Mouse (Mus musculus): ENCODE measurements around the gene Hadha. TPM values are rescaled to one million over a fixed set of nuclear protein-coding genes. Genes with fewer than 3 reads are reported as not detected.

Hadha gene
- polyA plus RNA-seq (2015; fragmentation: Nextera tagmentation; extraction: Ambion mirVana), result 81.1 and 87.6 TPM in 2 replicates

- Histone ChIP-seq H3K4me2 (peak within 1 kb of the TSS; percentile 72), H3K27ac (peak within 1 kb of the TSS; percentile 73), H3K9ac (peak within 1 kb of the TSS; percentile 89), H3K36me3 (ENCODE audit: poor library complexity, severe bottlenecking) (no peaks in the 10 kb centered on the region), H3K4me3 (peak within 1 kb of the TSS; percentile 88), H3K9me3 (replicated peaks) (no peaks in the 10 kb centered on the region), H3K4me1 (peaks cover 36% of the 10 kb centered on the region), H3K27me3 (no peaks in the 10 kb centered on the region)
- ATAC-seq, result peak; percentile 93
- under 1% methylated on average over 53 of the region's 53 CpGs for WGBS
Observed at GRCm38 (mm10) chr5:30154474-30155394, at the start of gene Hadha, which contains the start of gene Hadhb. TSS of gene Hadha (minus strand) at chr5:30155162. TSS of gene Hadhb (plus strand) at chr5:30155248.

GRCm38 (mm10) chr5:30204441-30204840, 49.5 kb upstream of the Hadha start:
- no peaks in the 10 kb centered on the region for H3K4me1 ChIP-seq
- no peaks in the 10 kb centered on the region for H3K36me3 ChIP-seq (ENCODE audit: poor library complexity, severe bottlenecking)
- WGBS, result 48% methylated on average over 1 of the region's 1 CpGs
- H3K4me3 ChIP-seq, result no peak overlapping the region
- no peak overlapping the region for H3K27ac ChIP-seq
- no peak for ATAC-seq
- H3K27me3 ChIP-seq, result no peaks in the 10 kb centered on the region
- no peak overlapping the region for H3K9ac ChIP-seq
- H3K9me3 ChIP-seq (replicated peaks), result no peaks in the 10 kb centered on the region
- no peak overlapping the region for H3K4me2 ChIP-seq

DNA sequence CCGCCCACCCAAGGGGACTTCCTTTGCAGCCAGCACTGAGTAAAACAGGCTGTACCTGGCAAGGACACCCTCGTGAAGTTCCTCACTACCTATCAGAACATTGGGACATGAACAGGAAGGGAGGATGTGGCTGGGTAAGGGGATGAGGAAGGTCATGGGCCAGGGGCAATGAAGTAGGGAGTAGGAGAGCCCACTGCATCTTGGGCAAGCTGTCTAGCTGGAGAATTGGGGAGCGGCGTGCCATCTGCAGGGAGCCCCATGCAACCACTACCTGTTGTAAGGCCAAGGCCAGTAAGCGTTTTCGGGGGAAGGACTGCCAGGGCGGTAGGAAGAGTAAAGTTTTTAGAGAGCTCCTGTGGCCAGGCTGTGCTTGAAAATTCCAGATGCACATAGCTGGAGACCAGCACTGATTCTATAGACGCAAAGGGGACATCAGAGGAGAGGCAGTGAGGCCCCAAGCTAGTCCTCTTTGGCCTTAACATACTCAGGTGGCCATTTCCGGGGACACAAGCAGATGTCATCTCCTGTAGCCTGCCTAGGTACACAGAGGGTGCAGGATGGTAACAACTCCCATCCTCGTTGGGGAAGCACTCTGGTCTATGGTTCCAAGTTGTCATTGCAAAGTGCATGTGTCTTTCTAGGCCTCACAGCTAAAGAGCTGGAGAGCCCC, 48.4 kb upstream of the Hadha start:
- 84% methylated on average over 10 of the region's 10 CpGs for WGBS
- Histone ChIP-seq H3K4me3 (no peak overlapping the region), H3K9me3 (replicated peaks) (no peaks in the 10 kb centered on the region), H3K9ac (no peak overlapping the region), H3K4me1 (no peaks in the 10 kb centered on the region), H3K4me2 (no peak overlapping the region), H3K27ac (no peak overlapping the region), H3K27me3 (no peaks in the 10 kb centered on the region), H3K36me3 (ENCODE audit: poor library complexity, severe bottlenecking) (no peaks in the 10 kb centered on the region)
- ATAC-seq, result no peak

DNA sequence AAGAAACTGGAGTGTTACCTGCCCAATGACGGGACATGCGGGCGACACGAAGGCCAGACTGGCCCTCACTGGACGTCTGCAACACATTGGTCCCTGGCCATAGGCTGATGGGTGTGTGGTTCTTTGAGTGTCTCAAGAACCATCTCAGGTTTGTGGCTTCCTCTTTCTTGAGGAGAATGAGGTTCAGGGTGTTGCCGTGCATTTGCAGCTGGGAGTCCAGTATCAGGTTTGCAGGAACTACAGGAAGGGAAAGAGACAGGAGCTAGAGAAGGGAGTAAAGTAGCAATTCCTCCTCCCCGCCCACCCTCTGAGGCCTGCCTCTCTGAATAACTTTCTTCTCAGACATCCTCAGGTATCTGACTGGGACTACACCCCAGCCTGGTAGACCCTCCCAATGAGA, 47.3 kb upstream of the Hadha start:
- H3K4me2 ChIP-seq, result no peak overlapping the region
- ATAC-seq, result no peak
- 90% methylated on average over 7 of the region's 7 CpGs for WGBS
- no peak overlapping the region for H3K4me3 ChIP-seq
- no peaks in the 10 kb centered on the region for H3K36me3 ChIP-seq (ENCODE audit: poor library complexity, severe bottlenecking)
- no peaks in the 10 kb centered on the region for H3K4me1 ChIP-seq
- no peaks in the 10 kb centered on the region for H3K27me3 ChIP-seq
- no peak overlapping the region for H3K9ac ChIP-seq
- no peak overlapping the region for H3K27ac ChIP-seq
- no peaks in the 10 kb centered on the region for H3K9me3 ChIP-seq (replicated peaks)

DNA sequence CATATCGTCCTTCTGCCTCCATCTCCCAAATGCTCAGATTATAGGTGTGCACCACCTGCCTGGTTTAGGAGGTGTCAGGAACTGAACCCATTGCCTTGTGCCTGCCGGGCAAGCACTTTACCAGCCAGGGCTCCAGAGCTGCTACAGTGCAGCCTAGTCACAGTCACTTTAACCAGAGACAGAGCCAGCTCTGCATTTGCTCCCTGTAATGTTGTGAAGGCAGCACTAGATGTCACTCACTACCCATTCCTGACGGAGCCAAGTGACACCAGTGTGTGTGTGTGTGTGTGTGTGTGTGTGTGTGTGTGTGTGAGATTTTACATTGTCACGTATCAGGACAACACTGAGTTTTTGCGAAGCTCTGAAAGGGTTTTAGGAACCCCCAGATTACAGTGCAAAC, 46.6 kb upstream of the Hadha start:
- no peak overlapping the region for H3K4me3 ChIP-seq
- H3K27ac ChIP-seq, result no peak overlapping the region
- no peaks in the 10 kb centered on the region for H3K4me1 ChIP-seq
- no peaks in the 10 kb centered on the region for H3K9me3 ChIP-seq (replicated peaks)
- H3K4me2 ChIP-seq, result no peak overlapping the region
- H3K9ac ChIP-seq, result no peak overlapping the region
- WGBS, result 41% methylated on average over 5 of the region's 5 CpGs
- peak; percentile 63; the same call in 1 of the 2 replicates for ATAC-seq
- H3K27me3 ChIP-seq, result no peaks in the 10 kb centered on the region
- no peaks in the 10 kb centered on the region for H3K36me3 ChIP-seq (ENCODE audit: poor library complexity, severe bottlenecking)

GRCm38 (mm10) chr5:30198257-30198656, 43.3 kb upstream of the Hadha start:
- WGBS, result 77% methylated on average over 7 of the region's 7 CpGs
- H3K27me3 ChIP-seq, result no peaks in the 10 kb centered on the region
- no peak overlapping the region for H3K9ac ChIP-seq
- H3K4me2 ChIP-seq, result no peak overlapping the region
- no peak for ATAC-seq
- H3K4me1 ChIP-seq, result no peaks in the 10 kb centered on the region
- no peak overlapping the region for H3K4me3 ChIP-seq
- H3K27ac ChIP-seq, result no peak overlapping the region
- no peaks in the 10 kb centered on the region for H3K36me3 ChIP-seq (ENCODE audit: poor library complexity, severe bottlenecking)
- H3K9me3 ChIP-seq (replicated peaks), result no peaks in the 10 kb centered on the region

DNA sequence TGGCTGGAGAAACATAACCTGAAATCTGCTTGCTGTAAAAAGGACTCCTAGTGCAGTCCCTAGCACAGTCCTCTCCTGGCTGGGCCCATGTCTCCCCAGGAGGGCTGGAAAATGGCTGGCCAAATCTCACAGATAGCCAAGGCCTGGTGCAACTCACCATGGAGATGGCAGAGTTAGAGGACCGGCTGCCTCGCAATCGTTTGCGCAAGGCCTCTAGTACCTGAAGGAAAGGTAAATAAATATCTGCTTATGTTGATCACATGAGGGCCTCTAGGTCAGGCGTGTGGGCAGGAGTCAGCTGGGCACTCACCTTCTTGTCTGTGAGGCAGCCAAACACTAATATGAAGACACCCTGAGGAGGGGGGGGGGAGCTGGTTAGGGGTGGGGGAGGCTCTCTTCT, 40.4 kb upstream of the Hadha start:
- H3K4me1 ChIP-seq, result no peaks in the 10 kb centered on the region
- ATAC-seq, result no peak
- H3K27me3 ChIP-seq, result no peaks in the 10 kb centered on the region
- H3K4me3 ChIP-seq, result no peak overlapping the region
- no peak overlapping the region for H3K9ac ChIP-seq
- 0 out of 2 replicates have a peak, but pooled peaks cover 4% of the 10 kb centered on the region for H3K36me3 ChIP-seq (ENCODE audit: poor library complexity, severe bottlenecking)
- H3K4me2 ChIP-seq, result no peak overlapping the region
- no peak overlapping the region for H3K27ac ChIP-seq
- WGBS, result 91% methylated on average over 5 of the region's 5 CpGs
- H3K9me3 ChIP-seq (replicated peaks), result no peaks in the 10 kb centered on the region

DNA sequence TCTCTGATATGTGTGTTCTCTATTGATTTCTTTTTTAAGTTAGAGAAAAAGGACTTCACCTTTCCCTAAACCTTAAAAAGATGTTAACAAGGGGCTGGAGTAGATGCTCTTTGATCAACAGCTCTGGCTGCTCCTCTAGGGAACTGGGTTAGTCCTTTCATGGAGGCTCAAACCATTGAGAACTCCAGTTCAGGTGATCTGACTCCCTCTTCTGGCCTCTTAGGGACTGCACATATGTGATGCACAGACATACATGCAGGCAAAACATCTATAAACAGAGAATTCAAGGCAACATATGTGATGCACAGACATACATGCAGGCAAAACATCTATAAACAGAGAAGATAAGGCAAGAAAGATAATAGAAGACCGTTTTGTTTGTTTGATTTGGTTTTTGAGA, 37.5 kb upstream of the Hadha start:
- H3K4me1 ChIP-seq, result no peaks in the 10 kb centered on the region
- H3K36me3 ChIP-seq (ENCODE audit: poor library complexity, severe bottlenecking), result peaks cover 14% of the 10 kb centered on the region; the same call in 1 of the 2 replicates
- H3K27me3 ChIP-seq, result no peaks in the 10 kb centered on the region
- no peak overlapping the region for H3K9ac ChIP-seq
- 89% methylated on average over 1 of the region's 1 CpGs for WGBS
- no peak overlapping the region for H3K27ac ChIP-seq
- H3K4me2 ChIP-seq, result no peak overlapping the region
- no peak overlapping the region for H3K4me3 ChIP-seq
- no peak for ATAC-seq
- no peaks in the 10 kb centered on the region for H3K9me3 ChIP-seq (replicated peaks)

GRCm38 (mm10) chr5:30187687-30188485, 32.9 kb upstream of the Hadha start:
- Histone ChIP-seq H3K9ac (no peak overlapping the region), H3K27ac (no peak overlapping the region), H3K27me3 (no peaks in the 10 kb centered on the region), H3K4me2 (no peak overlapping the region), H3K4me1 (no peaks in the 10 kb centered on the region), H3K9me3 (replicated peaks) (no peaks in the 10 kb centered on the region), H3K4me3 (no peak overlapping the region), H3K36me3 (ENCODE audit: poor library complexity, severe bottlenecking) (peaks cover 43% of the 10 kb centered on the region)
- no peak for ATAC-seq
- WGBS, result 94% methylated on average over 12 of the region's 12 CpGs

DNA sequence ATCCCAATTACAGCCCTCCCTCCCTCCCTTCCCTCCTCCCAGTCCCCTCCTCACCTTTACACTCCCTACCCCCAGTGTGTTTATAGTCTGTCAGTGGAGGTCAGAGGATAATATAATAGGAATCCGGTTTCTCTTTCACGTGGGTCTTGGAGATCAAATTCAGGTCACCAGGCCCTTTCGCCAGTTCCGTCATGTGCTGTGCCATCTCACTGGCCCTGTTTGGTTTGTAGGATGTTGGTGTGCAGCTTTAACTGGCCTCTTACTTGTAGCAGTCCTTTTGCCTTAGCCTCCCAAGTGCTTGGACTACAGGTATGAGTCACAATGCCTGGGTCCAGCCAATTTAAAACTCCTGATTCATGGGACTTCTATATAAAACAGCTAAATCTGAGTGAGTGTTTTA, 20.8 kb upstream of the Hadha start:
- no peaks in the 10 kb centered on the region for H3K9me3 ChIP-seq (replicated peaks)
- 76% methylated on average over 4 of the region's 4 CpGs for WGBS
- H3K4me1 ChIP-seq, result no peaks in the 10 kb centered on the region
- H3K4me3 ChIP-seq, result no peak overlapping the region
- ATAC-seq, result no peak
- no peaks in the 10 kb centered on the region for H3K27me3 ChIP-seq
- H3K36me3 ChIP-seq (ENCODE audit: poor library complexity, severe bottlenecking), result peaks cover 83% of the 10 kb centered on the region
- no peak overlapping the region for H3K27ac ChIP-seq
- no peak overlapping the region for H3K9ac ChIP-seq
- H3K4me2 ChIP-seq, result no peak overlapping the region

DNA sequence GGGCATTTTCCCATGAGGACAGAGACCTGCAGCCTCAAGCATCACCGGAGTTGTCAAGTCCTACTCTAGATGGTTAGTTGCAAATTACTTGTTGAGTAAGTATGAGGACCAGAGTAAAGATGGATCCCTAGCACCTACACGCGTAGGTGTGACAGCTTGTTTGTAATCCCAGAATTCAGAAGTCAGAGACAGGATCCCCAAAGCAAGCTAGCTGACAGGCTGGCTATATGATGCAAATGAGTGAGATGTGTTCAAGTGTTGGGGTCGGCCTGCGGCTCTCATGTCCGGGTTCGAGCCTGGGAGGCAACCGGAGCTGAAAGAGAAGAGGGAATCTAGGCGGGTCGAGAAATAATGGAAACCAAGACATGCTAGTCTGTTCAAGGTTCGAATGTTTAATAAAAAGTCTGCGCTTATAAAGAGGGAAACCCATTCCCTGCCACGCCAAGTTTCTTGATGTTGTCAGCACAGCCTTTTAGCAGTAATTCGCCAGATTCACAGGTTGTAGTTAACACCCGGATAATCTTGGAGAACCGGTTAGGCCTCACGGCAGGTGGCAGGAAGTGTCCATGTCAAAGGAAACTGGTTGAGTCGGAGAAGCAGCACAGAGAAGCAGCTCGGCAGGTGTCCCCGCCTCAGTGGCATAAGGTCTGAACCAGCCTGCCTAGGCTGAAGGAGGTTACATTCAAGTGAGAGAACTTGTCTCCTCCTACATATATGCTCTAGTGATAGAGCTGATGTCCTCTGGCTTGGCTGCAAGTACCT, 18.1 kb upstream of the Hadha start:
- Histone ChIP-seq H3K4me3 (no peak overlapping the region), H3K9me3 (replicated peaks) (no peaks in the 10 kb centered on the region), H3K27me3 (no peaks in the 10 kb centered on the region), H3K36me3 (ENCODE audit: poor library complexity, severe bottlenecking) (peaks cover 74% of the 10 kb centered on the region), H3K9ac (no peak overlapping the region), H3K4me1 (no peaks in the 10 kb centered on the region), H3K27ac (no peak overlapping the region), H3K4me2 (no peak overlapping the region)
- no peak for ATAC-seq
- 47% methylated on average over 20 of the region's 20 CpGs for WGBS

Measured in forebrain, embryonic 13.5 days (tissue).